Mouse (Mus musculus) CH12.LX (cell line): ENCODE data around the gene Usp25.

Source experiments
- SMC3 ChIP-seq: IDR thresholded peaks from 2 replicates; pipeline ENCODE4 v1.6.1; 2011; ENCODE audit warnings: low read depth, low read length, improper control_type of control experiment
- USF2 ChIP-seq: conservative IDR thresholded peaks from 2 replicates; pipeline ENCODE4 v1.6.1; 2011; ENCODE audit warnings: low read depth, low read length, improper control_type of control experiment
- ZC3H11A ChIP-seq: IDR thresholded peaks from 2 replicates; pipeline ENCODE4 v1.6.1; 2012; ENCODE audit warnings: low read depth, mild to moderate bottlenecking, inconsistent platforms, low read length, improper control_type of control experiment

DNA sequence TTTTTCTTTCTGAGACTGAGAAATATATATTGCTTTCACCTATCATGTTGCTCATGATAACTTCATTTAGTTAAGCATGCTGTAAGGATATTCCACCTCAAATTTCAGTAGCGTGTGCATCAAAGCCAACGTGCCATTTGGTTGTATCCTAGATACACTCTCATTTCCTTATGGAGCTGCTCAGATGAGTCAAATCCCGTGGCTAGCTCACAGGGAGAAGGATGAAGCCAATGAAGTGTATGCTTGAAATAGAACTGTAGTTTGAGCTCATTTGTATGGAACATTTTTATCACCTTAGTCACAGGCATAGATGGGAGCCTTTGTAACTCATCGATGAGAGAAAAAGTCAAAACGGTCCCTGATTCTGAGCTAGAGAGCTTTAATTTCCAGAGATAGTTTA is 20.8 kb downstream of the Usp25 start:
- TF ChIP-seq USF2 (no peak), SMC3 (no peak), ZC3H11A (no peak)
